Mouse (Mus musculus) MN1 (cell line): Measurements from ENCODE around the gene Sepsecs.
A peak's percentile ranks its signal among the peaks of the same experiment; 100 is the strongest.

Experiments used
- DNase-seq: peaks from one replicate; pipeline ENCODE4 v3.0.0-alpha.2; 2016; ENCODE audit warnings: low spot score

Gene Sepsecs

GRCm38 (mm10) chr5:52643947-52644840 is 25.3 kb downstream of the Sepsecs start:
- no peak for DNase-seq

GRCm38 (mm10) chr5:52641736-52642135 is 27.8 kb downstream of the Sepsecs start:
- DNase-seq = no peak

- no peak for DNase-seq
Measured at GRCm38 (mm10) chr5:52638916-52639315, 30.6 kb downstream of the Sepsecs start.

- no peak for DNase-seq
Measured at GRCm38 (mm10) chr5:52638006-52638405, 31.5 kb downstream of the Sepsecs start.

- no peak for DNase-seq
Measured at GRCm38 (mm10) chr5:52636923-52637322, 32.6 kb downstream of the Sepsecs start.

- DNase-seq = no peak
Measured at GRCm38 (mm10) chr5:52636025-52636755, 33.3 kb downstream of the Sepsecs start.

- no peak for DNase-seq
Measured at GRCm38 (mm10) chr5:52634017-52634416, 35.5 kb downstream of the Sepsecs start.

- no peak for DNase-seq
Measured at GRCm38 (mm10) chr5:52630541-52630940, 39.0 kb downstream of the Sepsecs start.

GRCm38 (mm10) chr5:52629214-52629613 is 40.3 kb downstream of the Sepsecs start:
- DNase-seq = no peak

GRCm38 (mm10) chr5:52628783-52629182 is 40.7 kb downstream of the Sepsecs start:
- no peak for DNase-seq

- no peak for DNase-seq
Measured at GRCm38 (mm10) chr5:52627713-52628112, 41.8 kb downstream of the Sepsecs start.

- DNase-seq = no peak
Measured at GRCm38 (mm10) chr5:52626092-52626491, 43.4 kb downstream of the Sepsecs start.

- no peak for DNase-seq
Measured at GRCm38 (mm10) chr5:52624956-52625355, 44.6 kb downstream of the Sepsecs start.

- no peak for DNase-seq
Measured at GRCm38 (mm10) chr5:52623099-52623498, 46.4 kb downstream of the Sepsecs start.

- DNase-seq = peak; percentile 44
Measured at GRCm38 (mm10) chr5:52618348-52619270, 50.9 kb downstream of the Sepsecs start.

- peak; percentile 20 for DNase-seq
Measured at GRCm38 (mm10) chr5:52617711-52618347, 51.7 kb downstream of the Sepsecs start.

GRCm38 (mm10) chr5:52616549-52616948 is 53.0 kb downstream of the Sepsecs start:
- peak; percentile 88 for DNase-seq

GRCm38 (mm10) chr5:52615421-52615820 is 54.1 kb downstream of the Sepsecs start:
- DNase-seq = no peak

GRCm38 (mm10) chr5:52614686-52615085 is 54.8 kb downstream of the Sepsecs start:
- DNase-seq = no peak

- DNase-seq = no peak
Measured at GRCm38 (mm10) chr5:52612776-52613175, 56.7 kb downstream of the Sepsecs start.

- DNase-seq = no peak
Measured at GRCm38 (mm10) chr5:52611315-52611895, 58.1 kb downstream of the Sepsecs start.
